Mouse (Mus musculus) layer of hippocampus, adult 2 months (tissue): ENCODE data around the gene Lrrc4c. TPM values are rescaled to one million over a fixed set of nuclear protein-coding genes. Genes with fewer than 3 reads are reported as not detected.

ENCODE experiments used
- DNase-seq, 2 experiments: peaks; one replicate each; pipeline ENCODE4 v3.0.0; 2022; ENCODE audit warnings: low spot score in 2 of 2
- H3K27ac ChIP-seq: fragments of 200-600 bp; 2 replicates; pipeline ENCODE4 v1.8.1; 2022
- H3K4me3 ChIP-seq: fragments of 200-600 bp; 2 replicates; pipeline ENCODE4 v1.8.1; 2022; ENCODE audit warnings: mild to moderate bottlenecking
- CTCF ChIP-seq: fragments of 200-600 bp; conservative IDR thresholded peaks from 2 replicates; pipeline ENCODE4 v1.8.1; 2022; ENCODE audit warnings: antibody characterized with exemption, mild to moderate bottlenecking, moderate library complexity
- total RNA-seq, 2 experiments: library from RNA; stranded (reverse); gene quantifications; 2 replicates each; pipeline ENCODE4 v1.2.3; 2021

The Lrrc4c gene
- total RNA-seq, 2 experiments from 2014 or later: 66.9 to 68.3 TPM

DNA sequence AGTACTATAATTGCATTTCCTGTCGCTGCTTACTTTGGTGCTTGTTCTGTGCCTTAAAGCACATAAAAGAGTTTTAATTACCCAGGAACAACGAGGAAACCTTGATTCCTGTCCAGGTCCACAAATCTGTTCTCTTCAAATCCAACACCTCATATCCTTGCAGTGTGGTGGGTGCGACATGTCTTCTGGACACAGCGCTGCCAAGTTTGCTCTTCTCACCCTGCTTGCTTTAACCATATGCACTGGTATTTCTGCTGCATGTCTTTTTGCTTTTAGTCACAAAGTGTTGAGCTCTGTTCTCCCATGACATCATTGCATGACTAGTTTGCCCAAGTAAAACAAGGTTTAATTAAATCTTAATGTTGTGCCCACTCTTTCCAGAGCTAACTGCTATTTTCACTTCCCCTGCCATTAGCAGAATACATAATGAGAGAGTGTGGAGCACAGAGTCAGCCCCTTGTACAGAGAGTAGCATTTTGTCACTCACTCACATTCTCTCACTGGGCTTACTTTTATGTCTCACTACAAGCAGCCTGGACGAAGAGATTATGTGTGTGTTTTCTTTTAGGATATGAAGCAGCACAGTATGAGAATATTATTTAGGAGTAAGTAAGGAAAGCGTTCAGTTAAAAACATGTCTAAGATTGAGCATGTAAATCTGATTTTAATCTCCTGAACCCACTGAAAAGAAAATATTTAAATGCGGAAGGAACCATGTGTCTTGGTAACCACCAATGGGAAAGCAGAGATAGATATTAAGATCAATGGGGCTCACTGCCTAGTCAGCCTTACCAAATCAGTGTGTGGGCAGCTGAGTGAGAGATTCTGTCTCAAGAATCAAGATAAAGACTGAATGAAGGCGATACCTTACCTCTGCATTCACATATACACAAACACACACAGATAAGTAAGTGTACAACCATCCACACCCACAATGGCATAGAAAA, 1096.7 kb downstream of the Lrrc4c start:
- peak overlapping the region; percentile 47; the same call in 1 of the 2 replicates for H3K27ac ChIP-seq
- H3K4me3 ChIP-seq: no peak overlapping the region
- TF ChIP-seq CTCF: no peak
- peak; percentile 13 to 19 for DNase-seq

DNA sequence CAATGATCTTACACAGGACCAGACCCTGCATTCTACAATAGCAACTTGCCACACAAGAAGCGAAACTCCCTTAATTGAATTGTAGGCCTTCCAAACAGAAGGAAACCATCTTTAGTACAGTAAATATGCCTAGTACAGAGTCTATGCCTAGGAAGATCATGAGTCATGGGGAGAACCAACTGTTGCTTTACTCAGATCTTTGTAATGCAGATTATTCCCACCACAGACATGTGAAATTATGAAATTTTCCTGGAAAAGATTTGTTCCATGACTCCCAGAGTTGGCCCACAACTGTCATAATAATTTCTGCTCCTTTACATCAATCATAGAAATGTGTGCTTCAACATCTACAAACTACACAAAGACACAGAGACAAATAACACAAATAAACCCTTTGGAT, 1116.2 kb downstream of the Lrrc4c start:
- Histone ChIP-seq H3K4me3 (no peak overlapping the region), H3K27ac (no peak overlapping the region)
- no peak for TF ChIP-seq CTCF
- no peak for DNase-seq

DNA sequence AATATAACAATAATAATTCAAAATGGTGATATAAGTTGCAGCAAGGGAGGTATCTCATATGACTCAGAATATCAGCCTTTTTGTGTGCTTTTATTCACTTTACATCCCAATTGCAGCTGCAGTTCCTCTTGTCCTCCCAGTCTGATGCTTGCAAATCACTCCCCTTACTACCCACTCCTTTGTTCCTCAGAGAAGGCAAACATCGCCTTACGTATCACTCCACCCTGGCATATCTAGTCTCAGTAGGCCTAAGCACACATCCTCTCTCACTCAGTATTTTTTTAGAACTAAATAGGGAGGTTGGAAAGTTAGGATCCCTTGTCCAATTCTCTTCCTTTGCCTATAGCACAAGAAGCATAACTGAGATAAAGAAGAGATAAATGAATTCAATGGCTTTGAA, 1117.6 kb downstream of the Lrrc4c start:
- no peak overlapping the region for H3K27ac ChIP-seq
- no peak for DNase-seq
- H3K4me3 ChIP-seq: no peak overlapping the region
- no peak for TF ChIP-seq CTCF

DNA sequence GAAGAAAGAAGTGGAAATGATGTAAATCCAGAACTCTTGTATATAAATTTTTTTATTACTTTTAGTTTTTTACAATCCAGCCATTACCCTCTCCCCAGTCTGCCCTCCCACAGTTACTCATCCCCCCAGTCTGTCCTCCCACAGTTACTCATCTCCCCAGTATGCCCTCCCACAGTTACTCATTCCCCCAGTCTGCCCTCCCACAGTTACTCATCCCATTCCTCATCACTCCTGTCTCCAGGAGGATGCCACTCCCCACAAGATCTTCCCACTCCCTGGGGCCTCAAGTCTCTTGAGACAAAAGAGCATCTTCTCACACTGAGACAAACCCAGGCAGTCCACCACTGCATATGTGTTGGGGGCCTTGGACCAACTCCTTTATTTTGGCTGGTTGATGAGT, 1119.8 kb downstream of the Lrrc4c start:
- DNase-seq: no peak
- TF ChIP-seq CTCF: no peak
- Histone ChIP-seq H3K4me3 (no peak overlapping the region), H3K27ac (no peak overlapping the region)

DNA sequence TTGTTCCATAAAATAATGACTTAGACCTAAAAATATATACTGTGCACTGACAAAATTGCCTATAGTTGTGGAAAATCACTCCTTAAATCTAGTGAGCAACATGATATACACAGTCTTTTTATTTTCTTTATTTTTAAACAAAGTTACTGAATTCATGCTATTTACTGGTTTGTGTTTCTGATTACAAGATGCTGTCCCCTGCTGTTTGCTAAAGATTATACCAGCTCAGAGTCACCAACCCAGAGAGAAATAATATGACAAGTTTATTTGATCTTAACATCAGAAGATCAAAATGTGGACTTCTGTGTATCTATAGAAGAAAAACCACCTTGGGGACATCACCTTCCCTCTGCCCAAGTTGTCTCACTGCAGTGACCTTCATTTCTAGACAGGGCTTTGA, 1145.6 kb downstream of the Lrrc4c start:
- peak; percentile 78 for TF ChIP-seq CTCF
- DNase-seq: no peak
- H3K4me3 ChIP-seq: no peak overlapping the region
- no peak overlapping the region for H3K27ac ChIP-seq

DNA sequence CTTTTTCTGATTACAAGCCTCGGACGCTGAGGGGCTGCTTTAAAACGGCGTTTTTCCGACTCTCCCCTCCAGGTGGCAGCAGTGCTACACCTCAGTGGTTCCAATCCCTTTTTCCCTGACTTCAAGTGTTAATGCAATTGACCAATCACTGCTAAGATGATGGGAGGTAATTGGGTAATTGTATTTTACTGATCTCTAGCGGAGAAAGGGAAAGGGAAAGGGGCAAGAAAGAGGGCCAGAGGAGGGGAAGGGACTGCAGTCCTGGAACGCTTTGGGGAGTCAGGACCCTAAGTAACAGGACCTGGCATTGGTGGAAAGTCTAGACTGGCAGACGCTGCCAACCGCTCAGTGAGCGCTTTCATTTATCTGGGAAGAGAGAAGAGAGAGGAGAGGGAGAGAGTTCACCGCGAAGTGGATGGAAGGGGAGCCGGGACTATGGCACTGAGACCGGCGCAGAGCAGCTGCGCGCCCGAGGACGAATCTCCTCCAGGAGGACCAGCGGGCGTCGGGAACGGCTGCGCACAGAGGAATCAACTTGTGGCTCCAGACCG, 1148.3 kb downstream of the Lrrc4c start:
- Histone ChIP-seq H3K4me3 (peak overlapping the region; percentile 61), H3K27ac (peak overlapping the region; percentile 94)
- DNase-seq: peak; percentile 92 to 96
- TF ChIP-seq CTCF: peak; percentile 93

DNA sequence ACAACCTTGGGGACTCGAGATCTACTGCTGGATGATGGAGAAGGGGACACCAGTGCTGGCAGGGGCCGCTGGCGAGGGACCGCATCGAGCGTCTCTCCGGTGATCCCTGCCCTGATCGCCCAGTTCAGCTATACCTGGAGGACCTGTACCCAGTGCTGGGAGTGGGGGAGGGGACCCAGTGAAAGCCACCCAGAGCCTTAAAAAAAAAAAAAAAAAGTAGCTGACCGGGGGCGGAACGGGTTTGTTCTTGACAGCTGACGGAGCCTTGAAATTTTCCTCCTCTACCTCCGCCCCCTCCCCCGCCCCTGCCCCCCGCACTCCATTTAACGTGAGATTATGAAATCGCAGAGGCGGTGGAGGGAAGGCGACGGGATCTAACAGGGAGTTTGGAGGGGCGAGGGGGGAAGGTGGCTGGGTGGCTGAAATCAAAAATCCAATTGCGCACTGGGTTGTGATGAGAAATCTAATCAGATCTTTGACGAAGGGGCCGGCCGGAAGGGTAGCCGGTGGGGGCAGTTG, 1149.1 kb downstream of the Lrrc4c start:
- DNase-seq: peak in 1 of 2 experiments; percentile 52
- H3K4me3 ChIP-seq: peak overlapping the region; percentile 61
- TF ChIP-seq CTCF: no peak

DNA sequence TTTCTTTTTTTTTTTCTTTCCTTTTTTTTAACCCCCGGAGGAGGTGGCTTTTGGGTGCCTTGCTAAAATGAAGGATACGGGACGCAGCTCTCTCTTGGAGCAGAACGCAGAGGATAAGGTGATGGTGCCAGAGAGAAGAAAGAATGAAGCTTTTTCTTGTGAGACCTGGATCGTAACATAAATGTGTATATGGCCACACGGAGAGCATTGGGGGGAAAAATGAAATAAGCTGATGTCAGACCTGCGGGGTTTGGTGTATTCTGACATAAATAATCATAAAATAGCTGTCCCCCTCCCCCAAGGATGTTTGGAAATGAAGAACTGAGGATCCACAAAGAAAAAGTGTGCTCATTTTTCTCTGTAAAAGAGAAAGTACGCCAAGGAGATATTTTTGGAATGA, 1149.7 kb downstream of the Lrrc4c start:
- Histone ChIP-seq H3K27ac (peak overlapping the region; percentile 94), H3K4me3 (peak overlapping the region; percentile 61)
- no peak for TF ChIP-seq CTCF
- DNase-seq: no peak

More for the DNA sequence above, 1149.1 kb downstream of the Lrrc4c start:
- H3K27ac ChIP-seq: peak overlapping the region; percentile 94

DNA sequence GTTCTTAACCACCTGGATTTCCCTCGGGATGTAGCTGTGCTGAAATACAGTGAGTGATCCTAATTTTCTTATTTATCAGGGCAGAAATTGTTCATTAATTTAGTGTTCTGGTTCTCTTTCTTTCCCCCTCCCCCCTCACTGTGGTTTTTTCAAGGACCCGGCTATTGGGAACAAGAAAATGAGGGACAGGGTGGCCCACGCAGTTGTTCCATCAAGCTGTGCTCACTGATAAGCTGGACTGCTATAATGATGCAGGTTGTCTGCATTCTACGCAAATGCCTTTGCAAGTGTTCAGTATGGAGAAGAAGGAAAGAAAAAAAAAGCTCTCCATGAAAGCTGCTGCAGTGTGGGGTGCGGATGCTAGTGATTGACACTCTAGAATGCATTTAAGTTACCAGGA, 1150.4 kb downstream of the Lrrc4c start:
- Histone ChIP-seq H3K27ac (peak overlapping the region; percentile 94), H3K4me3 (peak overlapping the region; percentile 61)
- no peak for TF ChIP-seq CTCF
- no peak for DNase-seq

DNA sequence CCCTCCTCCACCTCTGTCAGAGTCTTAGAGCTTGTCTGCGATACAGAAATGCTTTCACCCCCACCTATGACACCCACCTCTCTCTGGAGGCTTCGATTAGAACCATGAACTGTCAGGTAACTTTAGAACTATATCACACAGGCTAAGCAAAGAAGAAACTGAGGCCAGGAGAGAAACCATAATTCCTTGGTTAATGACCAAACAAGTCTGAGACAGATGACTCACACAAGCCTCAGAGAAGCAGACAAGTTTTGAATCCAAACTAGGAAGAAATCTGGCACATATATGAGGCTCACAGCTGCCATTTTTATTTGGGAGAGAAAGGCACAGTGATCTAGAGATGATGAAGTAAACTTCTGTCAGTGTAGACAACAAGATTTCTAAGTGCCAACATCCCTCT, 1151.4 kb downstream of the Lrrc4c start:
- no peak for DNase-seq
- Histone ChIP-seq H3K4me3 (peak overlapping the region; percentile 61), H3K27ac (peak overlapping the region; percentile 94)
- no peak for TF ChIP-seq CTCF

DNA sequence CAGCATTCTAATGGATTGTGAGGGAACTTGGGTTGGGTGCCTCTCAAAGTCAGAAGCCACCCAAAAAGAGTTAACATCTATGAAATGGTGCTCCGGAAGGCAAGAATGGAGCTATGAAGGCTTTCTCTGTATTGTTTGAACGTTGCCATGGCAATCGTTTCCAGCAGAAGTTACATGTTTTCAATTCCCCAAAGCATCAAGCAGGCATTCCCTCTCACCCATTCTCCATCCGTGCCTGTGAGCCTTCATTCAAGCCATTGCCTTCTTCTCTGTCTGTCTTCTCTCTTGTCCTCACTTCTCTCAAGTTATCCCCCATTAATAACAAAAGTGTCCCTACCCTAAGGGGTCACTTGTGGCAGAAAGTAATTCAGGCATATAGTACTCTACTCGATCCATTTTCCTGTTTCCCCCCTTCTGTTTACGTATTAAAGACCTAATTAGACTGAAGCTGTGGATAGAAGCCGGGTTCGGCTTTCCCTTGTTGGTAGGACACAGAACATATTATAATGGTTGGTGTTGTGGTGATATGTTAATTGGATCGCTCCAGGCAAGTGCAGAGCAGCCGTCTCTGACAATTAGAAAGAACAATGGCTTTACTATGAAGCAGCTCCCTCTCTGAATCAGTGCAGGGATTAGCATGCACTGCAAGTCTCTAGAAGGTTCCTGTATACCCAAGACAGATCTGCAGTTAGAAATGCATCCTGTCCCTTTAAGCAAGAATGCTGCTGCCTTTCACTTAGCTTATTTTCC, 1160.4 kb downstream of the Lrrc4c start:
- no peak for TF ChIP-seq CTCF
- Histone ChIP-seq H3K4me3 (peak overlapping the region; percentile 54), H3K27ac (peak overlapping the region; percentile 88)
- DNase-seq: peak; percentile 48 to 63

DNA sequence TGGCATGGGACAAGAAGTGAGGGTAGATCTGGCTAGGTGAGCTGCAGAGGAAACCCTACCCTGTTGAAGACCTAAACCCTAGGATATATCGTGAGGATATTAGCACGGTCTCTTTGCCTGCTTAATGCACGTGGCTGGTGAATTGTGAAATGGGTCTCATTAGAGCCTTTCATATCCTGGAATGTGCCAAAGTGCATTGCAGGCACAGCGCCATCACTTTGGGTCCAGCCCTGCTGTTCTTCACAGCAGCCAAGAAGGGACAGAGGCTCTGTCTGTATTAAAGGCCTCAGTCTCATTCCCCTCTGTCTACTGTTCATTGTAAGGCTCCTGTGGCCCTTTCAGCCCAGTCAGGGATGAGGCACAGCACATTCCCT, 1160.9 kb downstream of the Lrrc4c start:
- Histone ChIP-seq H3K4me3 (peak overlapping the region; percentile 54), H3K27ac (peak overlapping the region; percentile 88)
- peak in 1 of 2 experiments; percentile 43 for DNase-seq
- TF ChIP-seq CTCF: no peak

DNA sequence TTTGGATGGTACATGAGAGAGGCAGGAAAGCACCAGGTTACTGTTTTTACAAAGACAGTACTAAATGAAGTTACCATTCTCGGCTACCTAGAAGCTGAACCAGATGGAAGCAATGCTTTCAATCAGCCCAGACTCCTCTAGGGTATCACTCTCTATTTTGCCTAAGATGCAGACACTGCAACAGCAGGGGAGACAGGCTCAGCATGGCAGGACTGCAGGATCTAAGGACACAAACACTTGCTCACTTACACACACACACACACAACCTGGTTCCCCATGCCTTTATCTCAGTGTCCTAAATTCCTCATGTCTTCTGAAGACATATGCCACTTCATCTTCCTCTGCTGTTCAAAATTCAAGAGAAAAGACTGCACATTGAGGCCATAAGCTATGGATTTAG, 1167.0 kb downstream of the Lrrc4c start:
- Histone ChIP-seq H3K4me3 (no peak overlapping the region), H3K27ac (peak overlapping the region; percentile 46)
- no peak for DNase-seq
- no peak for TF ChIP-seq CTCF
